Mouse (Mus musculus): ENCODE measurements at regions not wholly inside any gene's neighbourhood (a gene's known extent, or its start where the extent isn't known, plus 50 kb on each side); places are given as distances from the start of the nearest gene placed in this dataset.

- TF ChIP-seq CTCF (IDR thresholded peaks at IDR 0.05; ENCODE audit: low read depth) (no peak), EP300 (optimal IDR thresholded peaks at IDR 0.05) (no peak)
Measured at GRCm38 (mm10) chr3:150954897-150955296, 482.8 kb upstream of the Adgrl4 start.

All from stomach, postnatal 0 days (tissue).